Mouse (Mus musculus) T-helper 2 cell (primary cell): ENCODE measurements around the gene Grm8.
"Not testable (repeated sequence)": the region's sequence is repeated elsewhere in the genome, so short reads cannot be mapped to it uniquely, and the experiment has no call there.

ENCODE experiments used
- in situ Hi-C: fragments of 300-600 bp; cut with MboI, MseI; formaldehyde crosslinking; loops from one replicate; pipeline ENCODE4 v1.15.1; 2025; ENCODE audit warnings: high pct_unique_total_duplicates

Grm8 gene

GRCm38 (mm10) chr6:27888391-27888790 is 246.6 kb downstream of the Grm8 start:
- in situ Hi-C loops, result no loop called here

GRCm38 (mm10) chr6:27887922-27888321 is 247.1 kb downstream of the Grm8 start:
- in situ Hi-C loops, result no loop called here

DNA sequence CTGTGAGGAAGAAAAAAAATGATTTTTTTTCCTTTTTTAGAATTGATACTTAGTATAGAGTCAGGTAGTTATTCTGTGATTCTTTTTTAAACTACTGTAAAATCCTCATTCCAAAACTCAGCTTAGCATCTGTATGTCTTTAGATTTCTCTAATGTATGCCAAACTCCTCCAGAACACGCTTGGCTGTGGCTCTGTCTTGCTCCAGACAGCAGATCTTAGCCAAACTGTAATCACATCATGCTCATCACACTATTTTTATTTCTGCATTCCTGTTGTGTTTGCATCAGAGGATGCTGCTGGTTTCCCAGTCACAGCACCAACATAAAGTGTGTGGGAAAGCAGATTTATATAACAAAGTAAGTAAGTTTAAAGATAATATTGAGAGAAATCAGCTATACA is 249.2 kb downstream of the Grm8 start:
- in situ Hi-C loops, result no loop called here

DNA sequence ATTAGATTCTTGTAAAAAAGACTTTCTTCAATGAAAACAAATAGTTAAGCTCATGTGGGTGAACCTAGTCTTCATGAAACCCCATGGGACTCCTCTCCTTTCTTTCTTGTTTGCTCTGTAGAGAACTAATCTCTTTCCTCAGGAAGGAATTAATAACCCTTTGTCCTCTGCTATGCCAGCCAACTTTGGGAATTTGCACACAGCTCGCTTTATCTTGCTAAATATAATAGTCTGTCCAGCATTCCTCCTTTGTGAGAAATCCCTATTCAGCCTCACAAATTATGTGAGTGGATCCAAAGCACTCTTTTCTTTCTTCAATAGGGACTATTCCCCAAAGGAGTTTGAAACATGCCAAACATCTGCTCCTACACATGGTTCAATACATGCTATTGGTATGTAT is 285.3 kb downstream of the Grm8 start:
- in situ Hi-C loops, result no loop called here

DNA sequence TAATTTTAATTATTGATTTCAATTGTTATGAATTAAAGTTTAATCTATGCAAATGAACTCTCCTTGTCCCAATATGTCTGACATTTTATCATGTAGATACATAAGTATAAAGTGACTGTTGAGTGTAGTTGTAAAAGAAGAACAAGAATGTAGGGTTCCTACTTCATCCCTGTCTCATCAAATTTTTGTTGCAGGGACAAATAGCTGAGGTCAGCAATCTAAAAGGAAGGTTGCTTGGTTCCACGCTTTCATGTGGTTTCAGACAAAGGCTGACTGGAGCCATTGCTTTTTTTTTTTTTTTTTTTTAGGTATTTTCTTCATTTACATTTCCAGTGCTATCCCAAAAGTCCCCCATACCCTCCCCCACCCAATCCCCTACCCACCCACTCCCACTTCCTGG is 298.8 kb downstream of the Grm8 start:
- in situ Hi-C loops, result no loop called here

- in situ Hi-C loops, result not testable (repeated sequence)
Measured at GRCm38 (mm10) chr6:27819735-27820134, 315.2 kb downstream of the Grm8 start.

- in situ Hi-C loops, result no loop called here
Measured at GRCm38 (mm10) chr6:27812789-27813188, 322.2 kb downstream of the Grm8 start.

GRCm38 (mm10) chr6:27809996-27810395 is 325.0 kb downstream of the Grm8 start:
- in situ Hi-C loops, result no loop called here

DNA sequence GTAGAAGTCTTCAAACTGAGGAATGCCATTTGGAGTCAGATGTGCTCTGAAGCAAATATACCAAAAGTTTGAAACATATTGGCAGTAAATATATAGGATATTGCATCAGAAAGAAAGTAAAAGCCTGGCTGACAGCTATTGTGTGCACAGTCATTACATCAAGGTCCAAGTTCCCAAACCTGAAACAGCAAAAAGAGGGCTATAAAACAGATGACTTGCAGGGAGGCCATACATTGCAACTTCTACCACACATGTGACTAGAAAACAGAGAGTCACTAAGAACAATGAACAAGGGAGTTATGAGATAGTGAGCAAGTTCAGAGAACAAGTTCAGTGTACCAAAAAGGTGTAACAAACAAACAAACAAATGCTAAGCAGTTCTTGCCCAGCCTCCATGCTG is 328.2 kb downstream of the Grm8 start:
- in situ Hi-C loops, result no loop called here

GRCm38 (mm10) chr6:27800881-27801572 is 334.0 kb downstream of the Grm8 start:
- in situ Hi-C loops, result no loop called here

DNA sequence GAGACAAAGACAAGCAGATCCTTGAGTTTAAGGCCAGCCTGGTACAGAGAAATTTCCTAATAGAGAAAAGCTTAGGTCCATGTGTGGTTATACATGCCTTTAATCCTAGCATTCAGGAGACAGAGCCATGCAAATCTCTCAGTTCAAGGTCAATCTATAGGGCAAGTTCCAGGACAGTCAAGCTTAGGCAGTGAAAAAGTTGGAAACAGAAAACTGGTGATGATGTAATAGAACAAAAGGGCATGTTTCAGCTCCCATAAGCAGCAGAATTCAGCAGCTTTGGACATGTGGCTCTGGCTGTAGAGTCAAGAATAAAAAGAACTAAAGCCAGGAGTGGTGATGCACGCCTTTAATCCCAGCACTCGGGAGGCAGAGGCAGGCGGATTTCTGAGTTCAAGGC is 336.2 kb downstream of the Grm8 start:
- in situ Hi-C loops, result no loop called here

DNA sequence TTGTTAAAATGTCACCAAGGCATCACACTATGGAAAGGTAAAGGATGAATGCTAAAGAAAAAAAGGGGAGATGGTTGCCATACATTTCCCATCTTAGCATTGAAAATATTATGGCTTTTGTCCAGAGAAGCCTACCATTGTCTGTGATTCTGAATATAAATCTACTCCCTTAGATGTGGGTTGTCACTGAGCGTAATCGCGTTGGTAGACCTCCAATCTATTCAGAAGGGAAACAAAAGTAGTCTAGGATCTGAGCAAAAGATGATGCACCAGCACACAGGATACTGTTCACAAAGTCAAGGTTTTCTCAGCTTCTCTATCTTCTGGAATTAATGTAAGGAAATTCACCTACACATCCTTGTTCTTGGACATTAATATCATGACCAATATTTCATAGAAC is 345.4 kb downstream of the Grm8 start:
- in situ Hi-C loops, result no loop called here

- in situ Hi-C loops, result no loop called here
Measured at GRCm38 (mm10) chr6:27789151-27789550, 345.8 kb downstream of the Grm8 start.

DNA sequence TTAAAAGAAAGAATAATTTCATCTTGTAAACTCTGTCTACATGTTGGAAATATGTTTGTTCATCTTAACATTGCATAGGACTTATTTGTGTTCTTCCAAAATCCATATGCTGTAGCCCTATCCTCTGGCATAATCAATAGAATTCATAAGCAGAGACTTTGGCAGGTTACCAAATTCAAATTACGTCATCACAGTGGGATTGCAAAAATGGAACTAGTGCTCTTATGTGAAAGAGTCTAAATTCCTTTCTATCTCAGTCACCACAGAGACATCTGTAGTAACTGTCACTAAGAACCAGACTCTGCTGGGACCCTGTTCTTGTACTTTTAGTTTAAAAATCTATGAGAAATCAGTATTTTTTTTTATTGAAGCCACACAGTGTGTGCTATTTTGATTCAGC is 352.7 kb downstream of the Grm8 start:
- in situ Hi-C loops, result no loop called here

DNA sequence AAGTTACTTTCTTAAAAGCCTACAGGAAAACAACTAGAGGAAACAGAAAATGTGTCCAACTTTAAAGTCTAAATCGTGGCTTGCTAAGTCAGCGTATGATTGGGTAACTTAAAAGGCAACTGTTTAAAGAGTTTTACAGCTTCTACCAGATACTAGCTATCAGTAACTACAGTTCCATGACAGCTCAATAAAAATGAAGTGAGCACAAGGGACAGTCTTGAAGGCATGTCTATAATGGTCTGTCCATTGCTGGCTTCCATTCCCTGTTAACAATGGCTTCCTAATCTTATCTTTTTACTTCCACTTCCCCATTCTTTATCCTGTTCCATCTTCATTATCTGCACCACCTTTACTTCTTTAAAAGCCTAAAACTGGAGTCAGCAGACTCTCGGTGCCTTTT is 353.6 kb downstream of the Grm8 start:
- in situ Hi-C loops, result no loop called here

- in situ Hi-C loops, result no loop called here
Measured at GRCm38 (mm10) chr6:27775646-27776271, 359.2 kb downstream of the Grm8 start.

DNA sequence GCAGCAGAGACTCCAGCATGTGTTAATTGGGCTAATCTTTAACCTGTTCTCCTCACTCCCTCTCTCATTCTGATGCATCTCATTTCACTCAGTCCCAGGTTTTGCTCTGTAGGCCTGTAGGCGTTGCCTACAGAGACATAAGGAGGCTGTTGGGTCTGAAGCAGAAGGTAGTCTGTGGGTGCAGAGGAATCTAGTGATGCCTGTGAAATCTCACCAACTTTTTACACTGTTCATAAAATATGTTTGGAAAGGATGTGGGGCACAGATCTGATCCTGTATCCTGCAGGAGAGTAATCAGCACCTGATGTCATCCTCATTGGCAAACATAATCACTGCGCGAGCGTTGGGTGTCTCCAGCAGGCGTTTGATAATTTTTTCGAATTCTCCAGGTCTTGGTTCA is 372.9 kb downstream of the Grm8 start:
- in situ Hi-C loops, result no loop called here

DNA sequence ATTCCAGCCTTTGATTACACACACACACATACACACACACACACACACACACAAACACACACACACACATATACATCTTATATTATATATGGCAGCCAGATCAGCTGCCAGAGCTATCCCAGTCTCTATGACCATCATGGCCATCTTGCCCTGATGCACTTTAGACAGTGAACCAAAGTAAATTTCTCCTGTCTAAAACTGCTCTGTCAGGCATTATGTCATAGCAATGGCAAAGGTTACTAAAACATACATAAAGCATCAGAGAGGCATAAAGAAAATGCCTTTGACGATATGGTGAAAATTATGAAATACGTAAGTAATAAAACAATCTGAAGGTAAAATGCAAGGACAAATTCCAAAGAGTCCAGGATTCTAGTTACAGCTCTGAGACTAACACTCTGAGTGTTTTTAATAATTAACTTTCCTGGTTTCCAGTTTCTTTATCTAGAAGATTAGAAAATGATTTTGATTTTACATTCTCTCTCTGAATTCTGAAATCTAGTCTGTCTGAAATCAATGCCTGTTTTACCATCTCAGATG is 381.6 kb downstream of the Grm8 start:
- in situ Hi-C loops, result no loop called here

- in situ Hi-C loops, result no loop called here
Measured at GRCm38 (mm10) chr6:27746493-27746892, 388.5 kb downstream of the Grm8 start.

- in situ Hi-C loops, result no loop called here
Measured at GRCm38 (mm10) chr6:27745693-27746451, 389.1 kb downstream of the Grm8 start.

DNA sequence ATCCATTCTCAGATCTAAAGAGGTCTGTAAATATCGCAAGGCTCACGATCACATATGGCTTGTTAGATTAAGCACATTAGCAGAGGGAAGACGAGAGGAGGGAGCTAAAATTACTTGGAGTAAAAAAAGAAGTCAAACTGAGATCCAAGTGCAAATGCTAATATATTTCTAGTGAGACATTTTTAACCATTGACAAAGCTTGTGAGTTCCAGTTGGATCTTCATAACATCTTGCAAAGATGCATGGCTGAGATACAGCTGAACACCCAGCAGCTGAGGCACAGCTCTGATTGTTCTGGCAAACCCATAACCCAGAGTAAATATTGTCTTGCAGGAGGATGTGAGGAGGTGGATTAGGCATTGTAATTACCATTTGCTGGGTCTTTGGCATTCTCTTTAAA is 445.6 kb downstream of the Grm8 start:
- in situ Hi-C loops, result no loop called here

- in situ Hi-C loops, result loop anchor here (25.0 kb wide), 3 partner anchors 475 to 750 kb away; partner anchors contain the start of genes Arf5 and Grm8
Measured at GRCm38 (mm10) chr6:27661747-27662435, 473.1 kb downstream of the Grm8 start.
